Mouse (Mus musculus): ENCODE data around the gene Fgfr2. TPM values are rescaled to one million over a fixed set of nuclear protein-coding genes. Genes with fewer than 3 reads are reported as not detected.

The Fgfr2 gene
- polyA plus RNA-seq, 1 experiment from 2014 or later, result 110 TPM

GRCm38 (mm10) chr7:132600926-132601325 lies 522.2 kb downstream of the Fgfr2 start:
- no peak for ATAC-seq

GRCm38 (mm10) chr7:132600026-132600425 lies 523.1 kb downstream of the Fgfr2 start:
- no peak for ATAC-seq
- no peak for DNase-seq (ENCODE audit: low spot score)
- Histone ChIP-seq H3K4me3 (ENCODE audit: low read depth, low read length) (peak overlapping the region; percentile 17; the same call in 1 of the 2 replicates), H3K4me1 (ENCODE audit: insufficient read depth, low read depth, low read length) (peaks cover 10% of the 10 kb centered on the region; the same call in 1 of the 2 replicates), H3K4me2 (replicated peaks; ENCODE audit: low read depth, low read length) (peak overlapping the region; percentile 44), H3K9ac (replicated peaks; ENCODE audit: low read depth) (no peak overlapping the region), H3K27ac (ENCODE audit: low read length) (no peak overlapping the region), H3K9me3 (ENCODE audit: low read length) (no peaks in the 10 kb centered on the region), H3K27me3 (replicated peaks; ENCODE audit: insufficient read depth, low read length) (peaks cover 72% of the 10 kb centered on the region), H3K36me3 (ENCODE audit: insufficient read depth, low read length) (no peaks in the 10 kb centered on the region)
- 6% methylated on average over 9 of the region's 9 CpGs for WGBS
- no peak for TF ChIP-seq EP300 (IDR thresholded peaks at IDR 0.05)
- TF ChIP-seq CTCF (IDR thresholded peaks at IDR 0.05), result no peak

More at GRCm38 (mm10) chr7:132600926-132601325, 522.2 kb downstream of the Fgfr2 start:
- Histone ChIP-seq H3K4me2 (replicated peaks; ENCODE audit: low read depth, low read length) (no peak overlapping the region), H3K9me3 (ENCODE audit: low read length) (no peaks in the 10 kb centered on the region), H3K36me3 (ENCODE audit: insufficient read depth, low read length) (no peaks in the 10 kb centered on the region), H3K9ac (replicated peaks; ENCODE audit: low read depth) (no peak overlapping the region), H3K27ac (ENCODE audit: low read length) (no peak overlapping the region), H3K4me1 (ENCODE audit: insufficient read depth, low read depth, low read length) (peaks cover 10% of the 10 kb centered on the region; the same call in 1 of the 2 replicates), H3K27me3 (replicated peaks; ENCODE audit: insufficient read depth, low read length) (peaks cover 69% of the 10 kb centered on the region), H3K4me3 (ENCODE audit: low read depth, low read length) (no peak overlapping the region)
- TF ChIP-seq EP300 (IDR thresholded peaks at IDR 0.05), result no peak
- no peak for TF ChIP-seq CTCF (IDR thresholded peaks at IDR 0.05)
- DNase-seq (ENCODE audit: low spot score), result no peak
- 18% methylated on average over 8 of the region's 8 CpGs for WGBS

DNA sequence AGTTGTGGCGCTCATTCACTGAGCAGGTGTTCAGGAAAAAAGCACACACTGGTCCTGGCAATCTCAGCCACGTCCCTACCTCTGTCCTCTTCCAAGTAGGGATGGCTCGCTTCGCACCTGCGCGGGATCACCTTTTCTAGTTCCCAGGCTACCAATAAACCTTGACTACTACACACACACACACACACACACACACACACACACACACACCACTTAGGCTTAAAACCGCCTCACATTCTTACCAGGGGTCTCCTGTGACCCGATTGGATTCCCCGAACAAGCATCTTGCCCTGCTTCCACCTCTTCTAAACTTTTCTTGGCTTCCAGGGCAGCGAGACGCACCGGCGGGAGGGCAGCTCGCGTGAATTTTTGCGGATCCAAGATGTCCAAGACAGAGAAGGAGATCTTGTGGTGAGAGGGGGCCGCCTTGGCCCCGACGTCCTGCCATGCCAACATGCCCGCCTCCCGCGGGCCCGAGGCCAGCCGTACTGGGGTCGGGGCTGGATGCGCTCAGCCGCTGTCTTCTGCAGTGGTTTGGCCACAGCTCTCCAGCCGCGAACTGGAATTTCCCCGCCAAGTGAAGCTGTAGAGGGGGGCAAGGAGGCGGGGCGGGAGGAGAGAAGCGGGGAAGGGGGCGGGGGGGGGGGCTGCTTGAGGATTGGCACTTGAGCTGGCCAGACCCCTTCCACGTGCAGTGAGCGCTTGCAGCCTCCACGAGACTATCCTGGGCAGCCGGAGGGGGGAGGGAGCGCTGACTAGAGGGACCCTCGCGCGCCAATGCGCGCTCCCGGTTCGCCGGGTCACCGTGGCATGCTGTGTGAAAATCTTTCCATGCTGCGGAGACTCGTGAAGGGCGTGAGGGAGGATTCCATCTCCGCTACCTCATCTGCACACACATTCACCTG lies 523.8 kb downstream of the Fgfr2 start, which contains the start of gene Nkx1-2:
Gene Nkx1-2 (minus strand): TSS at position 567 of the 905 bp plus-strand sequence.
- Histone ChIP-seq H3K4me1 (ENCODE audit: insufficient read depth, low read depth, low read length) (peaks cover 10% of the 10 kb centered on the region; the same call in 1 of the 2 replicates), H3K36me3 (ENCODE audit: insufficient read depth, low read length) (no peaks in the 10 kb centered on the region), H3K4me3 (ENCODE audit: low read depth, low read length) (peak within 1 kb of the TSS; percentile 17; the same call in 1 of the 2 replicates), H3K27me3 (replicated peaks; ENCODE audit: insufficient read depth, low read length) (peaks cover 72% of the 10 kb centered on the region), H3K9ac (replicated peaks; ENCODE audit: low read depth) (no peak within 1 kb of the TSS), H3K9me3 (ENCODE audit: low read length) (no peaks in the 10 kb centered on the region), H3K4me2 (replicated peaks; ENCODE audit: low read depth, low read length) (peak within 1 kb of the TSS; percentile 44), H3K27ac (ENCODE audit: low read length) (no peak within 1 kb of the TSS)
- DNase-seq (ENCODE audit: low spot score), result no peak
- no peak for ATAC-seq
- no peak for TF ChIP-seq EP300 (IDR thresholded peaks at IDR 0.05)
- WGBS, result under 1% methylated on average over 46 of the region's 52 CpGs

DNA sequence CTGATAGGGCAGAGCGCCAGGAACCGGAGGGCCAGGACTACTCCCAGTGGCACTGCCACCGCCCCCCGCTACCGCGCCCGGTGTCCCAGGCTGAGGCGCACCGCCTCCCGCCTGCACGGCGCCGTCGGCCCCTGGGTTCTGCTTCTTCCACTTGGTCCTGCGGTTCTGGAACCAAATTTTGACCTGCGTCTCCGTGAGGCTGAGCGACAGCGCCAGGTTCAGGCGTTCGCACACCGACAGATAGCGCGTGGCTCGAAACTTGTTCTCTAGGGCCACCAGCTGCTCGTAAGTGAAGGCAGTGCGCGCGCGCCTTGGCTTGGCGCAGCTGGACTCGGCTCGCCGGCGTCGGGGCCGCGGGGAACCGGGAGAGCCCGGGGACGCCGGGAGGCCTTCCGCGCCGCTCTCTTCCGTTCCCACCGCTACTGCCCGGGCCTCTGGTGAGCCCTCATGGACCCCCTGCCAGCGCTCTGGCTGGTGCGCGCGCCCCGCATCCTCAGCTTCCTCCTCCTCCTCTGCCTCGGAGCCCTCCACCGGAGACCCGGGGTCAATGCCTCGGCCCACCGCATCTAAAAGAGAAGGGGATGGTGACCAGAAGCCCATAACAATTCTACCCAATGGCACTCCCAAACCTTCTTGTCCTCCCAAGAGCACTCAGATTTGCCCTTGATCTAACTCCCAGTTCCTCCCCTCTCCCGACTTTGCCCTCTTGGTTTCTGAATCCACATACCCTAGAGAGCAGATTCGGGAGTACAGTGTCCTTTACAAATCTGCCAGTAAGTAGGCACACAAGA lies 525.7 kb downstream of the Fgfr2 start:
- H3K9ac ChIP-seq (replicated peaks; ENCODE audit: low read depth), result no peak overlapping the region

DNA sequence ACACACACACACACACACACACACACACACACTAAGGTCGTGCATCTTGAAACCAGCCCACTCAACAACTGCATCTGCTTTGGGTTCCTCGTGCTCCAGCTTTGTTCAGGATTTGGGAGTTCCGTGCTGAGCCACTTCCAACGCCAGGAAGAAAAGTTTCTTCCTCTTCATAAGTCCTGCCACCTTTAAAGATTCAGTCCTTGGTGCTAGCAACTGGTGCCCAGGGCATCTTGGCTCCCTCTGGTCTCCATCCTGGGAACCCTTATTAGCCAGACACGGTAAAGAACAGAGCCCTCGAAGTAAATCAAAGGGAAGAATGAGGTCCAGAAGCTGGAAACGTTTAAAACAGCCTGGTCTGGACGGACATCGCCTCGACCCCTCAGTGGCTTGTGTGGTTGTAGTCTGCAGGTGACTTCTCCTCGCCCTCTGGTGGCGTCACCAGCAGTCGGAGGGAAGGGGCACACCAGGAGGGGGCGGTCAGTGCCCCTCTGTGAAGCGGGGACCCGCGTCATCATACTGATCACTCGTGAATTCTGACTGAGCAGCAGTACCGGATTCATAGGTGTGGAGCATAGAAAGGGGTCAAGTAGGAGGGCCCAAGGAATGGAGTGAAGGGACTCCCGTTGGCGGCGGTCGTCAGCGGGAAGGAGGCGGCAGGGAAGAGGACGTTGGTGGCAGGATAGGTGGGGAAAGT lies 526.4 kb downstream of the Fgfr2 start:
- Histone ChIP-seq H3K27me3 (replicated peaks; ENCODE audit: insufficient read depth, low read length) (peaks cover 59% of the 10 kb centered on the region), H3K4me2 (replicated peaks; ENCODE audit: low read depth, low read length) (peak overlapping the region; percentile 61), H3K4me1 (ENCODE audit: insufficient read depth, low read depth, low read length) (peaks cover 10% of the 10 kb centered on the region; the same call in 1 of the 2 replicates), H3K9ac (replicated peaks; ENCODE audit: low read depth) (no peak overlapping the region), H3K36me3 (ENCODE audit: insufficient read depth, low read length) (no peaks in the 10 kb centered on the region), H3K27ac (ENCODE audit: low read length) (no peak overlapping the region), H3K4me3 (ENCODE audit: low read depth, low read length) (peak overlapping the region; percentile 43), H3K9me3 (ENCODE audit: low read length) (no peaks in the 10 kb centered on the region)
- WGBS, result 9% methylated on average over 26 of the region's 26 CpGs
- DNase-seq (ENCODE audit: low spot score), result no peak
- TF ChIP-seq EP300 (IDR thresholded peaks at IDR 0.05) (no peak), CTCF (IDR thresholded peaks at IDR 0.05) (peak; percentile 37; the same call in 1 of the 2 replicates)
- ATAC-seq, result no peak

More for the DNA sequence above, 525.7 kb downstream of the Fgfr2 start:
- Histone ChIP-seq H3K27me3 (replicated peaks; ENCODE audit: insufficient read depth, low read length) (peaks cover 67% of the 10 kb centered on the region), H3K4me2 (replicated peaks; ENCODE audit: low read depth, low read length) (peak overlapping the region; percentile 61), H3K4me1 (ENCODE audit: insufficient read depth, low read depth, low read length) (peaks cover 10% of the 10 kb centered on the region; the same call in 1 of the 2 replicates), H3K36me3 (ENCODE audit: insufficient read depth, low read length) (no peaks in the 10 kb centered on the region), H3K4me3 (ENCODE audit: low read depth, low read length) (peak overlapping the region; percentile 43), H3K27ac (ENCODE audit: low read length) (no peak overlapping the region), H3K9me3 (ENCODE audit: low read length) (no peaks in the 10 kb centered on the region)
- DNase-seq (ENCODE audit: low spot score) (no peak), ATAC-seq (no peak)
- TF ChIP-seq CTCF (IDR thresholded peaks at IDR 0.05), result no peak
- no peak for TF ChIP-seq EP300 (IDR thresholded peaks at IDR 0.05)
- under 1% methylated on average over 53 of the region's 60 CpGs for WGBS
